Mouse (Mus musculus) hindbrain, embryonic 14.5 days (tissue): ENCODE measurements around the gene 4833420G17Rik. TPM values are rescaled to one million over a fixed set of nuclear protein-coding genes. Genes with fewer than 3 reads are reported as not detected.
"Not testable (repeated sequence)": the region's sequence is repeated elsewhere in the genome, so short reads cannot be mapped to it uniquely, and the experiment has no call there.

Source experiments
- ATAC-seq: fragments of 200-750 bp; cut with Nextera tagmentation; 2 replicates; pipeline ENCODE4 v1.8.0; 2017; ENCODE audit warnings: moderate number of reproducible peaks, mild to moderate bottlenecking, moderate TSS enrichment, moderate library complexity; ENCODE audit not compliant: low FRiP score
- DNase-seq: peaks from one replicate; pipeline ENCODE4 v3.0.0-alpha.2; 2015; ENCODE audit warnings: low spot score
- H3K27ac ChIP-seq: fragments of 300-500 bp; sonication (generic); 2 replicates; pipeline ENCODE4 v1.5.1; 2014; ENCODE audit warnings: mild to moderate bottlenecking, moderate library complexity
- H3K27me3 ChIP-seq: fragments of 300-500 bp; sonication (generic); 2 replicates; pipeline ENCODE4 v1.6.1; 2014; ENCODE audit warnings: mild to moderate bottlenecking, low read length, mixed read lengths; ENCODE audit not compliant: control insufficient read depth, insufficient read depth
- H3K36me3 ChIP-seq: fragments of 300-500 bp; sonication (generic); replicated peaks from 2 replicates; pipeline ENCODE4 v1.6.1; 2014; ENCODE audit not compliant: control insufficient read depth, insufficient read depth
- H3K4me1 ChIP-seq: fragments of 300-500 bp; sonication (generic); replicated peaks from 2 replicates; pipeline ENCODE4 v1.6.1; 2014; ENCODE audit warnings: antibody characterized with exemption, low read length, mixed read lengths; ENCODE audit not compliant: control insufficient read depth, insufficient read depth
- H3K4me2 ChIP-seq: fragments of 300-500 bp; sonication (generic); replicated peaks from 2 replicates; pipeline ENCODE4 v1.6.1; 2014; ENCODE audit warnings: mild to moderate bottlenecking, moderate library complexity
- H3K4me3 ChIP-seq: fragments of 300-500 bp; sonication (generic); replicated peaks from 2 replicates; pipeline ENCODE4 v1.5.1; 2014; ENCODE audit warnings: mild to moderate bottlenecking, low read length
- H3K9ac ChIP-seq: fragments of 300-500 bp; sonication (generic); 2 replicates; pipeline ENCODE4 v1.6.1; 2014
- H3K9me3 ChIP-seq: fragments of 300-500 bp; sonication (generic); 2 replicates; pipeline ENCODE4 v1.6.1; 2016; ENCODE audit warnings: low read length; ENCODE audit not compliant: control insufficient read depth
- WGBS: fragments of 180-500 bp; shearing (Covaris S2); extraction: QIAGEN DNeasy Blood & Tissue Kit; methylation state at CpG from one replicate; pipeline ENCODE4 v1.1.7; 2014; 5-methylcytosine and 5-hydroxymethylcytosine counted together
- polyA plus RNA-seq: library from polyadenylated mRNA; unstranded; fragments of >200 nt; fragmentation: Nextera tagmentation; extraction: Ambion mirVana; gene quantifications from 2 replicates; pipeline ENCODE4 v1.2.1, GENCODE M21; 2014

4833420G17Rik gene
- polyA plus RNA-seq, 1 experiment from 2014 or later, result 92.3 TPM

DNA sequence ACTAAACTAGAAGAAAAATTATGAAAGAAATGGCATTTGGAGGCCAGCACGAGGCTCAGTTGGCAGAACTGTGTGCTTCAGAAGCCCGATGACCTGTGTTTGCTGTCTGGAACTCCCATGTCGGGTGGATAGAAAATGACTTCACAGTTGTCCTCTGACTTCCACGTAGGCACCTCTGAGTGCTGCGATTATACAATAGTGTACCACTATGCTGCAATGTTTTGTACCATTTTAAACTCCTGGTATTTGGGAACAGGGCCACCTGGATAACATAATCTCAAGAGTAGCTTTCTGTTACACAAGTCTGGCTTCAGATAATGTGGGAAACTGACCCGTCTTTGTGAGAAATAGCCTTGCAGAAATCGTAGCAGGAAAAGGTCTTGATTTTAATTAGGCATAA is 6.2 kb upstream of the 4833420G17Rik start:
- Histone ChIP-seq H3K4me3 (no peak overlapping the region), H3K27me3 (no peaks in the 10 kb centered on the region), H3K4me1 (no peaks in the 10 kb centered on the region), H3K36me3 (peaks cover 52% of the 10 kb centered on the region), H3K9me3 (no peaks in the 10 kb centered on the region), H3K4me2 (no peak overlapping the region), H3K9ac (no peak overlapping the region), H3K27ac (no peak overlapping the region)
- no peak for ATAC-seq
- WGBS, result 92% methylated on average over 7 of the region's 7 CpGs
- DNase-seq, result no peak

DNA sequence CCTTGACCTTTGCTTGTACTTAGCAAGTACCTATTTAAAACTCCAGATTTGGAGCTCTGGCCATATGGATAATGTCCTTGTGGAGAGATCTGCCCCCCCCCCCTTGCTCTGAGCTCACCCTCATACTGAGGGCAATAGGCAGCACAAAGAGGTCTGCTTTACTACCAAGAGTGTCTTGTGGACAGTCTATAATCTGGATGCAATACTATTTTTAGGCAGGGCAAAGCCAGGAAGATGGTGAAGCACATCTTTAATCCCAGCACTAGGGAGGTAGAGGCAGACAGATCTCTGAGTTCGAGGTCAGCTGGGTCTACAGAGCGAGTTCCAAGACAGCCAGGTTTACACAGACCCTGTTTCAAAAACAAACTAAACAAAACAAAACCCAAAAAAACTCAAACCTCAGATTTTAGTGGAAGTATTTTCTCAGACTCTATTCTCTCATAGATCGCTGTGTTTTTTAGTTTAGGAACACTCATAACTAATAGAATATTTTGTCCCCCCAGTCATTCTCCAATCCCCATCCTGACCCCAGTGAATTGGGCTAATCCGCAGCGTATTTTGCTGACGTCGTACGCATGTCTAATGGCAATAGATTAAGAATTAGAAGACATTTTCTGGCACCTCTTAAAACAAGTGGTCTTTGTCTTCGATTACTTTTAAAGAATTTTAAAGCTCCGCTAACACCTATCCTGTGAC is 520 bp upstream of the 4833420G17Rik start:
- H3K27me3 ChIP-seq, result no peaks in the 10 kb centered on the region
- no peak for DNase-seq
- H3K9ac ChIP-seq, result peak overlapping the region; percentile 77
- H3K4me2 ChIP-seq, result peak overlapping the region; percentile 80
- peak overlapping the region; percentile 68 for H3K27ac ChIP-seq
- 8% methylated on average over 10 of the region's 10 CpGs for WGBS
- no peaks in the 10 kb centered on the region for H3K9me3 ChIP-seq
- H3K36me3 ChIP-seq, result peaks cover 27% of the 10 kb centered on the region
- peak overlapping the region; percentile 83 for H3K4me3 ChIP-seq
- peaks cover 14% of the 10 kb centered on the region for H3K4me1 ChIP-seq
- ATAC-seq, result peak; percentile 81

DNA sequence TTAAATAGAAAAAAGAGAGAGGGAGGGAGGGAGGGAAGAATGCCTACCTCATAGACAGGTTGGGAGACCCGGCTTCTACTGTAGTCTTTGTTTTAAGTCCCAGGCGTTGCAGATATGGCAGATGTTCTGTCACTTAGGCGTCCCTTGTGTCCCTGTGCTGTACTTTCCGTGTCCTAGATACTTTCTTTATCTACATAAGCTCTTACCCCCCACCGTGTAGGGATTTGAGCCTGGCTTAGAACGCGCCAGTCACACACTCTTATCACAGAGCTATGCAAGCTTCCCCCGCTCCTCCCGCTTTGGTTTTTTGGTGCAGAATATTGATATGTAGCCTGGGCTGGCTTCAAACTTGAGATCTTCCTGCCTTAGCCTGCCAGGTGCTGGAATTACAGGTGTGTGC is 14.1 kb downstream of the 4833420G17Rik start:
- no peaks in the 10 kb centered on the region for H3K9me3 ChIP-seq
- no peak overlapping the region for H3K4me2 ChIP-seq
- no peak overlapping the region for H3K9ac ChIP-seq
- H3K27ac ChIP-seq, result no peak overlapping the region
- no peak for ATAC-seq
- 90% methylated on average over 9 of the region's 9 CpGs for WGBS
- DNase-seq, result no peak
- no peaks in the 10 kb centered on the region for H3K27me3 ChIP-seq
- H3K36me3 ChIP-seq, result peaks cover 92% of the 10 kb centered on the region
- no peaks in the 10 kb centered on the region for H3K4me1 ChIP-seq
- H3K4me3 ChIP-seq, result no peak overlapping the region

DNA sequence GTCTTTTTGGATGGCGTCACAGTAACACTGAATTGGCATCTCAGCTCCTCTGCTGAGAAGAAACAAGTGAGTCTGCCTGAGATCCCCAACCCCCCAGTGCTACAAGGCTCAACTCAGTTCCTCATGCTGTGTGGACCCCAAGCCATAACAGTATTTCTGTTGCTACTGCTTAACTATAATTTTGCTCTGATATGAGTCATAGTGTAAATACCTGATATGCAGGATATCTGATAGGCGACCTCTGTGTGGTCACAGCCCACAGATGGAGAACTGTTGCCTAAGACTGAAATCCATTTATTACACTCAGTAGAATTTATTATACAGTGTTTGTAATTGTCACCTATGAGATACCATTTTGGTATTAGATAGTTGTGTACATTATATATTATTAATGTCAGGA is 15.2 kb downstream of the 4833420G17Rik start:
- Histone ChIP-seq H3K27me3 (no peaks in the 10 kb centered on the region), H3K9ac (no peak overlapping the region), H3K36me3 (peaks cover 91% of the 10 kb centered on the region), H3K4me3 (no peak overlapping the region), H3K4me1 (no peaks in the 10 kb centered on the region), H3K4me2 (no peak overlapping the region), H3K27ac (no peak overlapping the region), H3K9me3 (no peaks in the 10 kb centered on the region)
- DNase-seq (no peak), ATAC-seq (no peak)
- 94% methylated on average over 2 of the region's 2 CpGs for WGBS

DNA sequence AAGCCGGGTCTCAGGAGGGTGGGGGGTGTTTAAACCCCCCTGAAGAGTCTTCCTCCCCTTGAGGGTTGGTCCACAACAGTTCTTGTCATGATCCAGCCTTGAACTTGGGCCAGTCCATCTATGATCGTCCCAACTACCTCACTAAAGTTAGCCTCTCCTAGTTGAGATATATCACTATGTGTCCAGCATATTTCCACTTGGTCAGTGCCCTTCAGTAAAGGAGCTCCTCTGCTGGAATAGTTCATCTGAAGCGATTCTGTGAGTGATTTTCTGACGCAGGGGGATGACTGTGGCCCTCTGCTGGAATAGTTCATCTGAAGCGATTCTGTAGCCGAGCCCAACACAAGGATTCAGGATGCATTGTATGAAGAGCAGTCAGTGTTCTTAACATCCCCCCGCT is 24.8 kb downstream of the 4833420G17Rik start:
- Histone ChIP-seq H3K27me3 (no peaks in the 10 kb centered on the region), H3K9ac (no peak overlapping the region; the same call in 1 of the 2 replicates), H3K4me2 (peak overlapping the region; percentile 51), H3K4me1 (0 out of 2 replicates have a peak, but pooled peaks cover 4% of the 10 kb centered on the region), H3K4me3 (no peak overlapping the region), H3K27ac (no peak overlapping the region; the same call in 1 of the 2 replicates), H3K36me3 (peaks cover 43% of the 10 kb centered on the region), H3K9me3 (peaks cover 5% of the 10 kb centered on the region)
- ATAC-seq (no peak), DNase-seq (no peak)
- WGBS, result 49% methylated on average over 7 of the region's 7 CpGs

DNA sequence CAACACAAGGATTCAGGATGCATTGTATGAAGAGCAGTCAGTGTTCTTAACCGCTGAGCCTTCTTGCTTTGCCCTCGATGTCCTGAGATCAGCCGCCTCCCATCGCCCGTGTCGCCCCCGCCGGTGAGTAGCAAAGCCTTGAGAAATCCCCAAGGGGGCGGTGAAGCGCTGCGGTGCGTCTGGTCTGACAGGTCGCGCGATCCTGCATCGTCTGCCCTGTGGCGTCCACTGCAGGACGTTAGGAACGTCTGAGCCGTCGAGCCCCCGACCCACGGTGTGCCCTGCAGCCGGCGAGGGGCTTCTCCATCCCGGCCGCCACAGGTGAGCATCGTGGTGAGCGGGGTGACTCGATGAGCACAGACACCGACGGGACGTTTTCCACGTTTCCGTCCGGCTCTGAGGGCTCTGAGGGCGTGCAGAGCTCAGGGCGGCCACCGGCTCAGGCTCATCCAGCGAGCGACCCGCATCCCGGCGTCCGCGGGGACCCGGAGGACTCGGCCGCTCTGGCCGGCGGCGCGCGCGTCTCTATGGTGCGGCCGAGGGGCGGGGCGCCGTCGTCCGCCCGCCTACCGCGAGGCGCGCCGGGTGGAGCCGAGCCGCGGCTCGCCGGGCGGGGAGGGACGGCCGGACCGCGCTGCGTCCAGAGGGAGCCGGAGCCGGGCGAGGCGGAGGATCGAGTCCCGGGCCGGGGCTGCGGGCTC is 25.5 kb downstream of the 4833420G17Rik start, which contains the start of the genes Tmem267 and 3110070M22Rik:
TSS of gene Tmem267 (plus strand) at position 160 of the 701 bp plus-strand sequence.
TSS of gene 3110070M22Rik (minus strand) at position 504 of the 701 bp plus-strand sequence.
- DNase-seq (peak; percentile 84), ATAC-seq (no peak)
- H3K36me3 ChIP-seq, result peaks cover 37% of the 10 kb centered on the region
- no peak within 1 kb of the TSS; the same call in 1 of the 2 replicates for H3K9ac ChIP-seq
- H3K27me3 ChIP-seq, result no peaks in the 10 kb centered on the region
- H3K4me2 ChIP-seq, result peak within 1 kb of the TSS; percentile 51
- peaks cover 5% of the 10 kb centered on the region for H3K9me3 ChIP-seq
- H3K4me3 ChIP-seq, result no peak within 1 kb of the TSS
- no peak within 1 kb of the TSS; the same call in 1 of the 2 replicates for H3K27ac ChIP-seq
- WGBS, result 69% methylated on average over 87 of the region's 87 CpGs
- 0 out of 2 replicates have a peak, but pooled peaks cover 4% of the 10 kb centered on the region for H3K4me1 ChIP-seq

DNA sequence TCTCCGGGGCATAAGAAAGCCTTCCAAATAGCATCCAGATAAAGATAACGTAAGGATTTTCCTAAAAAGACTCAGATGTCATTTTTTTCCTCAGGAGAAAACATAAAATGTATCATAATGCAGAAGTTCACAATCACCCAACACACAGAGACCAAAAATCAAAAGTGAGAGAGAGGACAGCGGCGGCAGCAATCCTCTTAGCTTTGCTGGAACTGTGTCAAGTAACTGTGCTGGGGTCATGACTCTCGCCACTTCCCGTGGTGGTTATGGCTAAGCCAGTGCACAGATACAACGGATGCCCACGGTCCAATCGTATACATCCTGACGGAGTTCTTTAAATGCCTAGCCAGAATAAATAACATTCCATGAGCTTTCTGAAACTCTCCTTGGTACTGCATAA is 29.5 kb downstream of the 4833420G17Rik start:
- not testable (repeated sequence) for H3K9ac ChIP-seq, H3K27ac ChIP-seq, H3K27me3 ChIP-seq, ATAC-seq, H3K36me3 ChIP-seq, DNase-seq, H3K4me2 ChIP-seq, H3K4me3 ChIP-seq, H3K4me1 ChIP-seq
- H3K9me3 ChIP-seq, result peaks cover 10% of the 10 kb centered on the region
- 94% methylated on average over 10 of the region's 10 CpGs for WGBS

DNA sequence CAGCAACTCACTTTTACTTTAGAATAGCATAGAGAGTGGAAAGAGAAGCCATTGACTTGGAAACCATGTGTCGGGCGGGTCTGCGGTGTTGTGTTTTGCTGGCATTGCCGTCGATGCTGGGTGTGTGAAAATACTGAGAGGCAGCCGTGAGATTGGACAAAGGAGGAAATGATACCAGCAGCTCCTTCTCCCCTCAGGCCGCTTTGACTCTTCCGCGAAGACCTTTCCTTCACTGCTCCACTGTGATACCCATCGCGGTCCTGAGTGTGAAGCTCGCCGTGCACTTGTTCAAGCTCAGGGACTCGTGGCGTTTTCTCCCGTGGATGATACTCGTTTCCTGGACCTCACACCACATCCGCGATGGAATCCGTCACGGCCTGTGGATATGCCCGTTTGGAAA is 32.4 kb downstream of the 4833420G17Rik start:
- H3K9ac ChIP-seq, H3K4me1 ChIP-seq, H3K4me3 ChIP-seq, H3K27me3 ChIP-seq, H3K4me2 ChIP-seq, H3K27ac ChIP-seq, DNase-seq, H3K36me3 ChIP-seq: not testable (repeated sequence)
- ATAC-seq, result 0 out of 2 replicates have a peak, but pooled peaks have one; percentile 41
- WGBS, result 95% methylated on average over 9 of the region's 22 CpGs
- peaks cover 10% of the 10 kb centered on the region for H3K9me3 ChIP-seq
